ENCODE assay signal across 19 mouse cellular contexts in genomic region chr1:82274361-82274760, GRCm38 (mm10). TPM values are rescaled to one million over a fixed set of nuclear protein-coding genes. Genes with fewer than 3 reads are reported as not detected.
DNase-seq lines count a peak whose midpoint lies in the region; ATAC-seq and TF ChIP-seq lines count a peak whose summit lies in the region.
"Had no signal": no experiment of that assay in that cellular context is flagged by ENCODE, and none has a peak within 500 bp of the region (broad histone marks: within the 10 kb centered on the region; RNA-seq: fewer than 3 reads in every experiment).

No protein-coding gene starts in this region.

- no peak for DNase-seq in forebrain, embryonic 11.5 days (ENCODE audit: low spot score)
- DNase-seq in heart, adult 2 months, result no peak
- DNase-seq in lung, postnatal 4 days, result no peak
- DNase-seq: adrenal gland, postnatal 25 days; cerebellum, adult 9-10 months; kidney, adult 11 months; left cerebral cortex, postnatal 4 days; liver, postnatal 0 days; spleen, adult 18-20 months had no signal

- WGBS in forebrain, embryonic 11.5 days, result 28% methylated on average over 1 of the region's 1 CpGs
- WGBS in forebrain, embryonic 16.5 days, result 29% methylated on average over 1 of the region's 1 CpGs
- 38% methylated on average over 1 of the region's 1 CpGs for WGBS in heart, embryonic 16.5 days
- 31% methylated on average over 1 of the region's 1 CpGs for WGBS in heart, adult 2 months
- whole genome bisulfite sequencing in lung, embryonic 16.5 days, result 36% methylated on average over 1 of the region's 1 CpGs
- WGBS in limb, embryonic 12.5 days, result 5% methylated on average over 1 of the region's 1 CpGs
- 38% methylated on average over 1 of the region's 1 CpGs for WGBS in intestine, embryonic 16.5 days

- 0 out of 2 replicates have a peak, but pooled peaks cover 1% of the 10 kb centered on the region for H3K79me2 ChIP-seq in heart, adult 2 months (replicated peaks; ENCODE audit: control insufficient read depth, insufficient read depth, low read length)

- no peak overlapping the region for H3K4me3 ChIP-seq in forebrain, embryonic 11.5 days (ENCODE audit: low read depth, low read length)
- no peak overlapping the region for H3K4me3 ChIP-seq in forebrain, embryonic 16.5 days (replicated peaks; ENCODE audit: low read length)
- H3K4me3 ChIP-seq in heart, embryonic 16.5 days (ENCODE audit: low read length), result no peak overlapping the region
- no peak overlapping the region for H3K4me3 ChIP-seq in heart, adult 2 months
- no peak overlapping the region for H3K4me3 ChIP-seq in lung, embryonic 16.5 days (ENCODE audit: low read length)
- no peak overlapping the region for H3K4me3 ChIP-seq in limb, embryonic 12.5 days (replicated peaks)
- H3K4me3 ChIP-seq in intestine, embryonic 16.5 days (ENCODE audit: low read length), result no peak overlapping the region
- H3K4me3 ChIP-seq: stomach, embryonic 15.5 days had no signal

- no peaks in the 10 kb centered on the region for H3K9me3 ChIP-seq in forebrain, embryonic 11.5 days (ENCODE audit: control insufficient read depth, low read length)
- no peaks in the 10 kb centered on the region for H3K9me3 ChIP-seq in forebrain, embryonic 16.5 days (ENCODE audit: control insufficient read depth, low read length)
- H3K9me3 ChIP-seq in heart, embryonic 16.5 days (replicated peaks; ENCODE audit: control insufficient read depth, low read length), result no peaks in the 10 kb centered on the region
- no peaks in the 10 kb centered on the region for H3K9me3 ChIP-seq in lung, embryonic 16.5 days (ENCODE audit: control insufficient read depth, low read length)
- no peaks in the 10 kb centered on the region for H3K9me3 ChIP-seq in limb, embryonic 12.5 days
- no peaks in the 10 kb centered on the region for H3K9me3 ChIP-seq in intestine, embryonic 16.5 days (ENCODE audit: control insufficient read depth, low read length)
- H3K9me3 ChIP-seq: stomach, embryonic 15.5 days had no signal

- no peak for ATAC-seq in forebrain, embryonic 11.5 days (replicated peaks; ENCODE audit: low FRiP score)
- ATAC-seq in forebrain, embryonic 16.5 days, result no peak
- ATAC-seq in heart, embryonic 16.5 days (replicated peaks; ENCODE audit: extremely low read depth, insufficient read depth, low FRiP score), result no peak
- peak; percentile 54; the same call in 1 of the 2 replicates for ATAC-seq in lung, embryonic 16.5 days (ENCODE audit: low read depth)
- no peak for ATAC-seq in limb, embryonic 12.5 days (ENCODE audit: insufficient number of reproducible peaks, insufficient read depth, low FRiP score, low TSS enrichment, low read depth)
- ATAC-seq in intestine, embryonic 16.5 days, result no peak
- ATAC-seq: activated CD4-positive, CD25-positive, alpha-beta regulatory T cell, adult 4 months; liver, postnatal 0 days had no signal

- no peak overlapping the region; the same call in 1 of the 2 replicates for H3K9ac ChIP-seq in forebrain, embryonic 11.5 days (ENCODE audit: low read length)
- H3K9ac ChIP-seq in forebrain, embryonic 16.5 days (replicated peaks; ENCODE audit: low read depth, low read length), result no peak overlapping the region
- no peak overlapping the region for H3K9ac ChIP-seq in heart, embryonic 16.5 days (ENCODE audit: low read length)
- no peak overlapping the region for H3K9ac ChIP-seq in heart, adult 2 months (ENCODE audit: low read depth, low read length)
- no peak overlapping the region for H3K9ac ChIP-seq in lung, embryonic 16.5 days (ENCODE audit: low read length)
- H3K9ac ChIP-seq in limb, embryonic 12.5 days (replicated peaks), result no peak overlapping the region
- H3K9ac ChIP-seq in intestine, embryonic 16.5 days (ENCODE audit: low read depth, low read length), result no peak overlapping the region
- H3K9ac ChIP-seq: hindbrain, embryonic 14.5 days; liver, postnatal 0 days; stomach, embryonic 15.5 days had no signal

- H3K27me3 ChIP-seq in forebrain, embryonic 11.5 days (ENCODE audit: control insufficient read depth, insufficient read depth, low read length), result no peaks in the 10 kb centered on the region
- no peaks in the 10 kb centered on the region for H3K27me3 ChIP-seq in forebrain, embryonic 16.5 days (replicated peaks; ENCODE audit: control insufficient read depth, insufficient read depth, low read length)
- H3K27me3 ChIP-seq in heart, embryonic 16.5 days (ENCODE audit: control insufficient read depth, insufficient read depth, low read length), result no peaks in the 10 kb centered on the region
- no peaks in the 10 kb centered on the region for H3K27me3 ChIP-seq in heart, adult 2 months (ENCODE audit: control insufficient read depth, insufficient read depth, low read length)
- H3K27me3 ChIP-seq in lung, embryonic 16.5 days (ENCODE audit: control insufficient read depth, insufficient read depth, low read depth, low read length), result no peaks in the 10 kb centered on the region
- H3K27me3 ChIP-seq in limb, embryonic 12.5 days, result no peaks in the 10 kb centered on the region
- H3K27me3 ChIP-seq in intestine, embryonic 16.5 days (replicated peaks; ENCODE audit: control insufficient read depth, insufficient read depth, low read length), result no peaks in the 10 kb centered on the region
- H3K27me3 ChIP-seq: CH12.LX; stomach, embryonic 15.5 days had no signal

- intact Hi-C loops in heart, adult 2 months (cut with DNase I), result no loop called here

- TF ChIP-seq EP300 in heart, adult 2 months (IDR thresholded peaks at IDR 0.05; ENCODE audit: insufficient read depth, low read depth, low read length), result no peak

- peak overlapping the region; percentile 50; the same call in 1 of the 2 replicates for H3K27ac ChIP-seq in forebrain, embryonic 11.5 days (ENCODE audit: low read depth, low read length)
- no peak overlapping the region for H3K27ac ChIP-seq in forebrain, embryonic 16.5 days (ENCODE audit: low read length)
- H3K27ac ChIP-seq in heart, embryonic 16.5 days (ENCODE audit: low read length), result peak overlapping the region; percentile 11; the same call in 1 of the 2 replicates
- H3K27ac ChIP-seq in heart, adult 2 months, result no peak overlapping the region
- H3K27ac ChIP-seq in lung, embryonic 16.5 days (ENCODE audit: low read length), result 0 out of 2 replicates have a peak overlapping the region, but pooled peaks have one; percentile 34
- H3K27ac ChIP-seq in limb, embryonic 12.5 days, result peak overlapping the region; percentile 20; the same call in 1 of the 2 replicates
- H3K27ac ChIP-seq in intestine, embryonic 16.5 days (ENCODE audit: low read length), result no peak overlapping the region
- H3K27ac ChIP-seq: hindbrain, embryonic 14.5 days; stomach, embryonic 15.5 days had no signal

- peaks cover 7% of the 10 kb centered on the region; the same call in 1 of the 2 replicates for H3K4me1 ChIP-seq in forebrain, embryonic 11.5 days (replicated peaks; ENCODE audit: control insufficient read depth, insufficient read depth, low read length)
- H3K4me1 ChIP-seq in forebrain, embryonic 16.5 days (replicated peaks; ENCODE audit: control insufficient read depth, insufficient read depth, low read length), result peaks cover 7% of the 10 kb centered on the region
- peaks cover 31% of the 10 kb centered on the region for H3K4me1 ChIP-seq in heart, embryonic 16.5 days (ENCODE audit: control insufficient read depth, insufficient read depth, low read length)
- peaks cover 6% of the 10 kb centered on the region for H3K4me1 ChIP-seq in heart, adult 2 months (ENCODE audit: control insufficient read depth, insufficient read depth, low read length)
- peaks cover 4% of the 10 kb centered on the region for H3K4me1 ChIP-seq in lung, embryonic 16.5 days (replicated peaks; ENCODE audit: control insufficient read depth, insufficient read depth, low read length)
- peaks cover 33% of the 10 kb centered on the region for H3K4me1 ChIP-seq in limb, embryonic 12.5 days (replicated peaks)
- peaks cover 3% of the 10 kb centered on the region for H3K4me1 ChIP-seq in intestine, embryonic 16.5 days (ENCODE audit: control insufficient read depth, insufficient read depth, low read length)

- H3K4me2 ChIP-seq in forebrain, embryonic 11.5 days (ENCODE audit: low read depth, low read length, severe bottlenecking), result 0 out of 2 replicates have a peak overlapping the region, but pooled peaks have one; percentile 11
- H3K4me2 ChIP-seq in forebrain, embryonic 16.5 days (ENCODE audit: low read length), result no peak overlapping the region
- H3K4me2 ChIP-seq in heart, embryonic 16.5 days (ENCODE audit: low read depth, low read length), result no peak overlapping the region
- H3K4me2 ChIP-seq in lung, embryonic 16.5 days (ENCODE audit: low read depth, low read length), result no peak overlapping the region
- no peak overlapping the region for H3K4me2 ChIP-seq in limb, embryonic 12.5 days
- no peak overlapping the region for H3K4me2 ChIP-seq in intestine, embryonic 16.5 days (ENCODE audit: low read depth, low read length)
- H3K4me2 ChIP-seq: hindbrain, embryonic 14.5 days; stomach, embryonic 15.5 days had no signal

- H3K36me3 ChIP-seq in forebrain, embryonic 11.5 days (ENCODE audit: control insufficient read depth, insufficient read depth, low read length), result peaks cover 3% of the 10 kb centered on the region; the same call in 1 of the 2 replicates
- peaks cover 9% of the 10 kb centered on the region; the same call in 1 of the 2 replicates for H3K36me3 ChIP-seq in forebrain, embryonic 16.5 days (ENCODE audit: control insufficient read depth, insufficient read depth)
- peaks cover 22% of the 10 kb centered on the region for H3K36me3 ChIP-seq in heart, embryonic 16.5 days (ENCODE audit: control insufficient read depth, insufficient read depth)
- H3K36me3 ChIP-seq in heart, adult 2 months (ENCODE audit: control insufficient read depth, insufficient read depth, low read length), result peaks cover 29% of the 10 kb centered on the region
- peaks cover 12% of the 10 kb centered on the region for H3K36me3 ChIP-seq in lung, embryonic 16.5 days (ENCODE audit: control insufficient read depth, insufficient read depth, low read length)
- peaks cover 37% of the 10 kb centered on the region for H3K36me3 ChIP-seq in limb, embryonic 12.5 days
- 0 out of 2 replicates have a peak, but pooled peaks cover 3% of the 10 kb centered on the region for H3K36me3 ChIP-seq in intestine, embryonic 16.5 days (ENCODE audit: control insufficient read depth, insufficient read depth, low read length)
- H3K36me3 ChIP-seq: stomach, embryonic 15.5 days had no signal

- no peak for TF ChIP-seq POLR2A in heart, adult 2 months (IDR thresholded peaks at IDR 0.05; ENCODE audit: insufficient read depth, low read depth, low read length)

- TF ChIP-seq CTCF in heart, adult 2 months (IDR thresholded peaks at IDR 0.05), result no peak

RNA-seq across cellular contexts. Expression of gene Irs1, which starts 16.9 kb away (rescaled TPM):
- polyA plus RNA-seq in forebrain, embryonic 11.5 days (2014; fragmentation: Nextera tagmentation; extraction: Ambion mirVana), result 14.2 and 17.5 TPM in 2 replicates
- polyA plus RNA-seq in forebrain, embryonic 16.5 days (2015; fragmentation: Nextera tagmentation; extraction: Ambion mirVana), result 9.2 and 11.0 TPM in 2 replicates
- 8.2 and 9.4 TPM in 2 replicates for polyA plus RNA-seq in heart, embryonic 16.5 days (2015; fragmentation: Nextera tagmentation; extraction: Ambion mirVana)
- total RNA-seq in heart, adult 2 months (2021), result 10 to 100 TPM; 39.9 to 50.0 TPM
- 10.5 and 15.4 TPM in 2 replicates for polyA plus RNA-seq in heart, adult 2 months (2012; rRNA removed)
- polyA plus RNA-seq in lung, embryonic 16.5 days (2015; fragmentation: Nextera tagmentation; extraction: Ambion mirVana), result 10.2 and 11.9 TPM in 2 replicates
- 12.0 and 13.8 TPM in 2 replicates for polyA plus RNA-seq in limb, embryonic 12.5 days (2016; fragmentation: Nextera tagmentation; extraction: Ambion mirVana)
- 2.1 TPM in 2 replicates for polyA plus RNA-seq in intestine, embryonic 16.5 days (2015; fragmentation: Nextera tagmentation; extraction: Ambion mirVana)
- total RNA-seq: CH12.LX; granulocyte monocyte progenitor cell, adult 5-6 weeks had no signal
- polyA plus RNA-seq: activated CD4-positive, CD25-positive, alpha-beta regulatory T cell, adult 4 months had no signal

RNA-seq across cellular contexts. Expression of gene Gm9747, which starts 41.4 kb away (rescaled TPM):
- 40.2 and 42.7 TPM in 2 replicates for polyA plus RNA-seq in forebrain, embryonic 11.5 days (2014; fragmentation: Nextera tagmentation; extraction: Ambion mirVana)
- polyA plus RNA-seq in forebrain, embryonic 16.5 days (2015; fragmentation: Nextera tagmentation; extraction: Ambion mirVana), result 30.1 and 34.5 TPM in 2 replicates
- polyA plus RNA-seq in heart, embryonic 16.5 days (2015; fragmentation: Nextera tagmentation; extraction: Ambion mirVana), result 31.6 and 33.8 TPM in 2 replicates
- total RNA-seq in heart, adult 2 months (2021), result not detected
- polyA plus RNA-seq in heart, adult 2 months (2012; rRNA removed), result 0.04 TPM in 1 of 2 replicates, not detected in the other
- 32.1 and 33.9 TPM in 2 replicates for polyA plus RNA-seq in lung, embryonic 16.5 days (2015; fragmentation: Nextera tagmentation; extraction: Ambion mirVana)
- polyA plus RNA-seq in limb, embryonic 12.5 days (2016; fragmentation: Nextera tagmentation; extraction: Ambion mirVana), result 29.1 and 30.9 TPM in 2 replicates
- polyA plus RNA-seq in intestine, embryonic 16.5 days (2015; fragmentation: Nextera tagmentation; extraction: Ambion mirVana), result 7.2 and 7.8 TPM in 2 replicates
- total RNA-seq: adrenal gland, postnatal 25 days; CH12.LX; granulocyte monocyte progenitor cell, adult 5-6 weeks; left cerebral cortex, postnatal 4 days had no signal

RNA-seq across cellular contexts. Expression of gene Rhbdd1, which starts 41.9 kb away (rescaled TPM):
- 6.3 and 7.5 TPM in 2 replicates for polyA plus RNA-seq in forebrain, embryonic 11.5 days (2014; fragmentation: Nextera tagmentation; extraction: Ambion mirVana)
- 4.6 and 5.8 TPM in 2 replicates for polyA plus RNA-seq in forebrain, embryonic 16.5 days (2015; fragmentation: Nextera tagmentation; extraction: Ambion mirVana)
- polyA plus RNA-seq in heart, embryonic 16.5 days (2015; fragmentation: Nextera tagmentation; extraction: Ambion mirVana), result 8.9 and 10.3 TPM in 2 replicates
- 10 to 100 TPM; 11.2 to 11.3 TPM for total RNA-seq in heart, adult 2 months (2021)
- polyA plus RNA-seq in heart, adult 2 months (2012; rRNA removed), result 10.7 and 14.0 TPM in 2 replicates
- polyA plus RNA-seq in lung, embryonic 16.5 days (2015; fragmentation: Nextera tagmentation; extraction: Ambion mirVana), result 12.4 and 12.5 TPM in 2 replicates
- 7.7 and 8.4 TPM in 2 replicates for polyA plus RNA-seq in limb, embryonic 12.5 days (2016; fragmentation: Nextera tagmentation; extraction: Ambion mirVana)
- 12.7 and 13.0 TPM in 2 replicates for polyA plus RNA-seq in intestine, embryonic 16.5 days (2015; fragmentation: Nextera tagmentation; extraction: Ambion mirVana)

Comparison
In these comparisons a context has a peak if more than half of its experiments do, and no peak if none do; other contexts are left out.
1. H3K27ac ChIP-seq: peak in forebrain, embryonic 11.5 days (single experiment), heart, embryonic 16.5 days (single experiment), lung, embryonic 16.5 days (single experiment) and limb, embryonic 12.5 days (single experiment); none in forebrain, embryonic 16.5 days (single experiment), heart, adult 2 months (single experiment) and intestine, embryonic 16.5 days (single experiment).